ENCODE assay signal across 9 mouse cellular contexts in genomic region chr2:32310096-32310845, GRCm38 (mm10). TPM values are rescaled to one million over a fixed set of nuclear protein-coding genes. Genes with fewer than 3 reads are reported as not detected.
DNase-seq lines count a peak whose midpoint lies in the region; ATAC-seq and TF ChIP-seq lines count a peak whose summit lies in the region.
"Had no signal": no experiment of that assay in that cellular context is flagged by ENCODE, and none has a peak within 500 bp of the region (broad histone marks: within the 10 kb centered on the region; RNA-seq: fewer than 3 reads in every experiment).

No protein-coding gene starts in this region.

- no peak for TF ChIP-seq CTCF in hindbrain, postnatal 0 days (IDR thresholded peaks at IDR 0.05; ENCODE audit: low read depth)

- peaks cover 25% of the 10 kb centered on the region for H3K4me1 ChIP-seq in hindbrain, embryonic 13.5 days (replicated peaks)
- H3K4me1 ChIP-seq in hindbrain, postnatal 0 days (ENCODE audit: insufficient read depth, low read length) = peaks cover 8% of the 10 kb centered on the region
- H3K4me1 ChIP-seq in stomach, embryonic 16.5 days (ENCODE audit: control insufficient read depth, insufficient read depth, low read length) = peaks cover 26% of the 10 kb centered on the region

- 88% methylated on average over 18 of the region's 18 CpGs for WGBS in hindbrain, embryonic 13.5 days
- WGBS in hindbrain, postnatal 0 days = 86% methylated on average over 18 of the region's 18 CpGs
- WGBS in stomach, embryonic 16.5 days = 80% methylated on average over 18 of the region's 18 CpGs

- peaks cover 77% of the 10 kb centered on the region for H3K36me3 ChIP-seq in hindbrain, embryonic 13.5 days
- peaks cover 30% of the 10 kb centered on the region for H3K36me3 ChIP-seq in hindbrain, postnatal 0 days (ENCODE audit: insufficient read depth, low read length)
- peaks cover 20% of the 10 kb centered on the region; the same call in 1 of the 2 replicates for H3K36me3 ChIP-seq in stomach, embryonic 16.5 days (ENCODE audit: control insufficient read depth, insufficient read depth, low read length)

- peaks cover 42% of the 10 kb centered on the region for H3K27me3 ChIP-seq in hindbrain, embryonic 13.5 days
- no peaks in the 10 kb centered on the region for H3K27me3 ChIP-seq in hindbrain, postnatal 0 days (ENCODE audit: insufficient read depth, low read length)
- H3K27me3 ChIP-seq in stomach, embryonic 16.5 days (ENCODE audit: control insufficient read depth, insufficient read depth, low read length) = no peaks in the 10 kb centered on the region

- peak overlapping the region; percentile 35; the same call in 1 of the 2 replicates for H3K9ac ChIP-seq in hindbrain, embryonic 13.5 days
- no peak overlapping the region for H3K9ac ChIP-seq in hindbrain, postnatal 0 days (replicated peaks; ENCODE audit: low read length)
- no peak overlapping the region for H3K9ac ChIP-seq in stomach, embryonic 16.5 days (ENCODE audit: low read length)
- H3K9ac ChIP-seq: forebrain, postnatal 0 days had no signal

- DNase-seq in hindbrain, postnatal 0 days (ENCODE audit: low spot score) = no peak
- DNase-seq in right cerebral cortex, postnatal 14 days = peak; percentile 5
- no peak for DNase-seq in right cerebral cortex, postnatal 36 days (ENCODE audit: low spot score in 2 of 2)
- no peak for DNase-seq in thymus, postnatal 25 days
- DNase-seq: forebrain, postnatal 0 days had no signal

- H3K27ac ChIP-seq in hindbrain, embryonic 13.5 days = no peak overlapping the region
- H3K27ac ChIP-seq in hindbrain, postnatal 0 days = no peak overlapping the region
- no peak overlapping the region for H3K27ac ChIP-seq in stomach, embryonic 16.5 days (ENCODE audit: low read length)

- no peak overlapping the region for H3K4me3 ChIP-seq in hindbrain, embryonic 13.5 days
- no peak overlapping the region for H3K4me3 ChIP-seq in hindbrain, postnatal 0 days (ENCODE audit: low read length)
- H3K4me3 ChIP-seq in stomach, embryonic 16.5 days (replicated peaks; ENCODE audit: low read length) = no peak overlapping the region
- H3K4me3 ChIP-seq: erythroblast, embryonic 14.5 days had no signal

- H3K4me2 ChIP-seq in hindbrain, embryonic 13.5 days = no peak overlapping the region
- H3K4me2 ChIP-seq in hindbrain, postnatal 0 days (ENCODE audit: low read depth, low read length) = no peak overlapping the region
- peak overlapping the region; percentile 100; the same call in 1 of the 2 replicates for H3K4me2 ChIP-seq in stomach, embryonic 16.5 days (ENCODE audit: low read depth, low read length)

- no peak for ATAC-seq in hindbrain, embryonic 13.5 days (ENCODE audit: low FRiP score)
- no peak for ATAC-seq in hindbrain, postnatal 0 days
- ATAC-seq in granulocyte monocyte progenitor cell, adult 5-6 weeks (replicated peaks; ENCODE audit: poor library complexity, severe bottlenecking) = peak; percentile 70
- no peak for ATAC-seq in stomach, embryonic 16.5 days (ENCODE audit: insufficient read depth, low FRiP score)
- ATAC-seq: forebrain, postnatal 0 days had no signal

- H3K9me3 ChIP-seq in hindbrain, embryonic 13.5 days = no peaks in the 10 kb centered on the region
- H3K9me3 ChIP-seq in hindbrain, postnatal 0 days (ENCODE audit: low read length) = no peaks in the 10 kb centered on the region
- no peaks in the 10 kb centered on the region for H3K9me3 ChIP-seq in stomach, embryonic 16.5 days (replicated peaks; ENCODE audit: control insufficient read depth, low read length)

RNA-seq across cellular contexts. Expression of gene Swi5, which starts 22.4 kb away (rescaled TPM):
- 437 and 458 TPM in 2 replicates for polyA plus RNA-seq in hindbrain, embryonic 13.5 days (2015; fragmentation: Nextera tagmentation; extraction: Ambion mirVana)
- total RNA-seq in hindbrain, postnatal 0 days (2014; rRNA removed) = 302 and 319 TPM in 2 replicates
- 487 and 513 TPM in 2 replicates for polyA plus RNA-seq in hindbrain, postnatal 0 days (2015; fragmentation: Nextera tagmentation; extraction: Ambion mirVana)
- total RNA-seq in granulocyte monocyte progenitor cell, adult 5-6 weeks (2014; fragmentation: Nextera tagmentation) = 283 and 409 TPM in 2 replicates
- 384 and 442 TPM in 2 replicates for total RNA-seq in granulocyte monocyte progenitor cell, adult 5-6 weeks (2017)
- polyA plus RNA-seq in stomach, embryonic 16.5 days (2015; fragmentation: Nextera tagmentation; extraction: Ambion mirVana) = 372 and 388 TPM in 2 replicates

RNA-seq across cellular contexts. Expression of gene Golga2, which starts 23.1 kb away (rescaled TPM):
- polyA plus RNA-seq in hindbrain, embryonic 13.5 days (2015; fragmentation: Nextera tagmentation; extraction: Ambion mirVana) = 25.6 and 26.5 TPM in 2 replicates
- total RNA-seq in hindbrain, postnatal 0 days (2014; rRNA removed) = 49.3 and 55.8 TPM in 2 replicates
- 24.4 and 25.7 TPM in 2 replicates for polyA plus RNA-seq in hindbrain, postnatal 0 days (2015; fragmentation: Nextera tagmentation; extraction: Ambion mirVana)
- 32.2 and 38.0 TPM in 2 replicates for total RNA-seq in granulocyte monocyte progenitor cell, adult 5-6 weeks (2014; fragmentation: Nextera tagmentation)
- total RNA-seq in granulocyte monocyte progenitor cell, adult 5-6 weeks (2017) = 49.7 and 50.9 TPM in 2 replicates
- polyA plus RNA-seq in stomach, embryonic 16.5 days (2015; fragmentation: Nextera tagmentation; extraction: Ambion mirVana) = 24.6 TPM in 2 replicates

RNA-seq across cellular contexts. Expression of gene Ciz1, which starts 41.9 kb away (rescaled TPM):
- polyA plus RNA-seq in hindbrain, embryonic 13.5 days (2015; fragmentation: Nextera tagmentation; extraction: Ambion mirVana) = 52.4 and 53.7 TPM in 2 replicates
- total RNA-seq in hindbrain, postnatal 0 days (2014; rRNA removed) = 87.6 and 103 TPM in 2 replicates
- 33.3 and 40.3 TPM in 2 replicates for polyA plus RNA-seq in hindbrain, postnatal 0 days (2015; fragmentation: Nextera tagmentation; extraction: Ambion mirVana)
- total RNA-seq in granulocyte monocyte progenitor cell, adult 5-6 weeks (2014; fragmentation: Nextera tagmentation) = 80.5 and 92.0 TPM in 2 replicates
- total RNA-seq in granulocyte monocyte progenitor cell, adult 5-6 weeks (2017) = 50.8 and 52.0 TPM in 2 replicates
- polyA plus RNA-seq in stomach, embryonic 16.5 days (2015; fragmentation: Nextera tagmentation; extraction: Ambion mirVana) = 41.9 and 45.4 TPM in 2 replicates

RNA-seq across cellular contexts. Expression of gene Dnm1, which starts 42.9 kb away (rescaled TPM):
- 42.7 and 44.3 TPM in 2 replicates for polyA plus RNA-seq in hindbrain, embryonic 13.5 days (2015; fragmentation: Nextera tagmentation; extraction: Ambion mirVana)
- total RNA-seq in hindbrain, postnatal 0 days (2014; rRNA removed) = 190 and 211 TPM in 2 replicates
- polyA plus RNA-seq in hindbrain, postnatal 0 days (2015; fragmentation: Nextera tagmentation; extraction: Ambion mirVana) = 87.6 and 96.9 TPM in 2 replicates
- total RNA-seq in granulocyte monocyte progenitor cell, adult 5-6 weeks (2014; fragmentation: Nextera tagmentation) = 0.85 TPM in 1 of 2 replicates, not detected in the other
- not detected in 2 replicates for total RNA-seq in granulocyte monocyte progenitor cell, adult 5-6 weeks (2017)
- 8.1 and 8.2 TPM in 2 replicates for polyA plus RNA-seq in stomach, embryonic 16.5 days (2015; fragmentation: Nextera tagmentation; extraction: Ambion mirVana)

RNA-seq across cellular contexts. Expression of gene Uck1, which starts 50.3 kb away (rescaled TPM):
- polyA plus RNA-seq in hindbrain, embryonic 13.5 days (2015; fragmentation: Nextera tagmentation; extraction: Ambion mirVana) = 78.6 and 80.2 TPM in 2 replicates
- total RNA-seq in hindbrain, postnatal 0 days (2014; rRNA removed) = 115 and 138 TPM in 2 replicates
- polyA plus RNA-seq in hindbrain, postnatal 0 days (2015; fragmentation: Nextera tagmentation; extraction: Ambion mirVana) = 90.8 and 92.5 TPM in 2 replicates
- total RNA-seq in granulocyte monocyte progenitor cell, adult 5-6 weeks (2014; fragmentation: Nextera tagmentation) = 37.7 and 43.5 TPM in 2 replicates
- total RNA-seq in granulocyte monocyte progenitor cell, adult 5-6 weeks (2017) = 28.8 and 33.7 TPM in 2 replicates
- polyA plus RNA-seq in stomach, embryonic 16.5 days (2015; fragmentation: Nextera tagmentation; extraction: Ambion mirVana) = 53.4 and 59.7 TPM in 2 replicates
